Mouse (Mus musculus): Measurements from ENCODE around the gene Six1. TPM values are rescaled to one million over a fixed set of nuclear protein-coding genes. Genes with fewer than 3 reads are reported as not detected.

Gene Six1
- polyA plus RNA-seq, 1 experiment from 2014 or later, result 2.3 TPM

GRCm38 (mm10) chr12:73052036-73052650 is 1.5 kb downstream of the Six1 start:
- H3K9ac ChIP-seq (ENCODE audit: low read depth, low read length), result no peak overlapping the region
- H3K4me3 ChIP-seq (ENCODE audit: low read depth, low read length), result peak overlapping the region; percentile 66; the same call in 1 of the 2 replicates
- 3% methylated on average over 19 of the region's 19 CpGs for WGBS (ENCODE audit: insufficient replicate concordance)
- H3K27ac ChIP-seq (ENCODE audit: low read depth, low read length), result no peak overlapping the region
- H3K36me3 ChIP-seq (ENCODE audit: control insufficient read depth, insufficient read depth, low read length), result no peaks in the 10 kb centered on the region
- no peak for ATAC-seq (replicated peaks; ENCODE audit: insufficient number of reproducible peaks, low FRiP score, low TSS enrichment)
- peaks cover 66% of the 10 kb centered on the region for H3K27me3 ChIP-seq (ENCODE audit: control insufficient read depth, insufficient read depth, low read length)
- no peaks in the 10 kb centered on the region for H3K9me3 ChIP-seq (replicated peaks; ENCODE audit: control insufficient read depth, low read length)
- peak overlapping the region; percentile 94 for H3K4me2 ChIP-seq
- H3K4me1 ChIP-seq (ENCODE audit: control insufficient read depth, insufficient read depth, low read length), result 0 out of 2 replicates have a peak, but pooled peaks cover 8% of the 10 kb centered on the region

- Histone ChIP-seq H3K4me3 (ENCODE audit: low read depth, low read length) (no peak overlapping the region), H3K27ac (ENCODE audit: low read depth, low read length) (no peak overlapping the region), H3K36me3 (ENCODE audit: control insufficient read depth, insufficient read depth, low read length) (no peaks in the 10 kb centered on the region), H3K9me3 (replicated peaks; ENCODE audit: control insufficient read depth, low read length) (no peaks in the 10 kb centered on the region), H3K9ac (ENCODE audit: low read depth, low read length) (no peak overlapping the region), H3K4me1 (ENCODE audit: control insufficient read depth, insufficient read depth, low read length) (peaks cover 12% of the 10 kb centered on the region), H3K4me2 (no peak overlapping the region), H3K27me3 (ENCODE audit: control insufficient read depth, insufficient read depth, low read length) (peaks cover 76% of the 10 kb centered on the region)
- WGBS (ENCODE audit: insufficient replicate concordance), result 2% methylated on average over 15 of the region's 15 CpGs
- no peak for ATAC-seq (replicated peaks; ENCODE audit: insufficient number of reproducible peaks, low FRiP score, low TSS enrichment)
Observed at GRCm38 (mm10) chr12:73050811-73051580, 2.7 kb downstream of the Six1 start.

GRCm38 (mm10) chr12:73050305-73050704 is 3.4 kb downstream of the Six1 start:
- H3K27me3 ChIP-seq (ENCODE audit: control insufficient read depth, insufficient read depth, low read length), result peaks cover 80% of the 10 kb centered on the region
- no peaks in the 10 kb centered on the region for H3K9me3 ChIP-seq (replicated peaks; ENCODE audit: control insufficient read depth, low read length)
- H3K36me3 ChIP-seq (ENCODE audit: control insufficient read depth, insufficient read depth, low read length), result no peaks in the 10 kb centered on the region
- no peak for ATAC-seq (replicated peaks; ENCODE audit: insufficient number of reproducible peaks, low FRiP score, low TSS enrichment)
- WGBS (ENCODE audit: insufficient replicate concordance), result 2% methylated on average over 13 of the region's 13 CpGs
- no peak overlapping the region for H3K4me3 ChIP-seq (ENCODE audit: low read depth, low read length)
- no peak overlapping the region for H3K4me2 ChIP-seq
- no peak overlapping the region for H3K27ac ChIP-seq (ENCODE audit: low read depth, low read length)
- peaks cover 17% of the 10 kb centered on the region for H3K4me1 ChIP-seq (ENCODE audit: control insufficient read depth, insufficient read depth, low read length)
- no peak overlapping the region for H3K9ac ChIP-seq (ENCODE audit: low read depth, low read length)

GRCm38 (mm10) chr12:73049520-73050225 is 4.0 kb downstream of the Six1 start:
- no peak for ATAC-seq (replicated peaks; ENCODE audit: insufficient number of reproducible peaks, low FRiP score, low TSS enrichment)
- WGBS (ENCODE audit: insufficient replicate concordance), result 3% methylated on average over 19 of the region's 19 CpGs
- Histone ChIP-seq H3K9ac (ENCODE audit: low read depth, low read length) (no peak overlapping the region), H3K9me3 (replicated peaks; ENCODE audit: control insufficient read depth, low read length) (no peaks in the 10 kb centered on the region), H3K27me3 (ENCODE audit: control insufficient read depth, insufficient read depth, low read length) (peaks cover 85% of the 10 kb centered on the region), H3K36me3 (ENCODE audit: control insufficient read depth, insufficient read depth, low read length) (no peaks in the 10 kb centered on the region), H3K4me1 (ENCODE audit: control insufficient read depth, insufficient read depth, low read length) (peaks cover 17% of the 10 kb centered on the region), H3K27ac (ENCODE audit: low read depth, low read length) (no peak overlapping the region), H3K4me3 (ENCODE audit: low read depth, low read length) (no peak overlapping the region), H3K4me2 (no peak overlapping the region)

DNA sequence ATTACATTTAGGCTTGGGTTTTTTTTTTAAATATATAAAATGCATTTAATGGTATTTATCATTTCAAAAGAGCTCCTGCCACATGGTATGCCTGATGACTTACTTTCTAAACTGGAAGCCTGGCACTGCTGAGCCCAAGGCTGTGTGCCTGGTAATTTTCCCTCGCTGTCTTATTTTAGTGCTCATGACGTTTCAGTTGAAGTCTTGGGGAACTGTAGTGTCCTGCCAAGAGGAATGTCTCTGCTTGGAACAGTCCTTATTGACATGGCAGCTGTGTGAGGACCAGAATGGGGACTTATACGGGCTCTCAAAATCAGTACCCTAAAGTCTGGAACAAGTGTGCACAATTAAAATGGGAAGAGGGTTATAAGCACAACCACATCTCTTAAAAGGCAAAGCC is 5.2 kb downstream of the Six1 start:
- Histone ChIP-seq H3K36me3 (ENCODE audit: control insufficient read depth, insufficient read depth, low read length) (no peaks in the 10 kb centered on the region), H3K27ac (ENCODE audit: low read depth, low read length) (no peak overlapping the region), H3K4me2 (no peak overlapping the region), H3K4me1 (ENCODE audit: control insufficient read depth, insufficient read depth, low read length) (peaks cover 17% of the 10 kb centered on the region), H3K9ac (ENCODE audit: low read depth, low read length) (no peak overlapping the region), H3K9me3 (replicated peaks; ENCODE audit: control insufficient read depth, low read length) (no peaks in the 10 kb centered on the region), H3K4me3 (ENCODE audit: low read depth, low read length) (no peak overlapping the region), H3K27me3 (ENCODE audit: control insufficient read depth, insufficient read depth, low read length) (peaks cover 94% of the 10 kb centered on the region)
- WGBS (ENCODE audit: insufficient replicate concordance), result 2% methylated on average over 3 of the region's 3 CpGs
- ATAC-seq (replicated peaks; ENCODE audit: insufficient number of reproducible peaks, low FRiP score, low TSS enrichment), result no peak

DNA sequence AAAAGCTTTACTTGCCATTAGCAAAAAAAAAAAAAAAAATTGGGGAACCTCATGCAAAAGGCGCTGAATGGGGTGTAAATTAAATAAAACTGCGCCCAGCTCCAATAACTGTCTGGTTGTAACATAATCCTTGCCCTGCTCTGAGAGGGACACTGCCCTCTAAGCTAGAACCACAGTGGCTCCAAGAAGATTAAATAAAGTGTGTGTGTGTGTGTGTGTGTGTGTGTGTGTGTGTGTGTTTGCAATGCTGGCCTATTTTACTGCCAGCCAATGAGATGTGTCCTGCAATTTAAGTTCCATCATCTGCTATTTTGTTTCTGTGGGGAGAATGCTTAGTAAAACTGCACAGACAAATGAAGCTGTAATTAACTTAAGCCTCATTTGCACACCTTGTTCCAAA is 6.1 kb downstream of the Six1 start:
- ATAC-seq (replicated peaks; ENCODE audit: insufficient number of reproducible peaks, low FRiP score, low TSS enrichment), result no peak
- peaks cover 93% of the 10 kb centered on the region for H3K27me3 ChIP-seq (ENCODE audit: control insufficient read depth, insufficient read depth, low read length)
- no peaks in the 10 kb centered on the region for H3K9me3 ChIP-seq (replicated peaks; ENCODE audit: control insufficient read depth, low read length)
- H3K4me3 ChIP-seq (ENCODE audit: low read depth, low read length), result no peak overlapping the region
- 6% methylated on average over 2 of the region's 2 CpGs for WGBS (ENCODE audit: insufficient replicate concordance)
- no peak overlapping the region for H3K9ac ChIP-seq (ENCODE audit: low read depth, low read length)
- H3K27ac ChIP-seq (ENCODE audit: low read depth, low read length), result no peak overlapping the region
- H3K36me3 ChIP-seq (ENCODE audit: control insufficient read depth, insufficient read depth, low read length), result no peaks in the 10 kb centered on the region
- H3K4me2 ChIP-seq, result no peak overlapping the region
- peaks cover 10% of the 10 kb centered on the region for H3K4me1 ChIP-seq (ENCODE audit: control insufficient read depth, insufficient read depth, low read length)

GRCm38 (mm10) chr12:73046607-73047180 is 7.0 kb downstream of the Six1 start:
- Histone ChIP-seq H3K27me3 (ENCODE audit: control insufficient read depth, insufficient read depth, low read length) (peaks cover 89% of the 10 kb centered on the region), H3K9me3 (replicated peaks; ENCODE audit: control insufficient read depth, low read length) (no peaks in the 10 kb centered on the region), H3K9ac (ENCODE audit: low read depth, low read length) (peak overlapping the region; percentile 10; the same call in 1 of the 2 replicates), H3K27ac (ENCODE audit: low read depth, low read length) (no peak overlapping the region), H3K36me3 (ENCODE audit: control insufficient read depth, insufficient read depth, low read length) (no peaks in the 10 kb centered on the region), H3K4me3 (ENCODE audit: low read depth, low read length) (peak overlapping the region; percentile 49), H3K4me1 (ENCODE audit: control insufficient read depth, insufficient read depth, low read length) (peaks cover 8% of the 10 kb centered on the region), H3K4me2 (peak overlapping the region; percentile 74)
- WGBS (ENCODE audit: insufficient replicate concordance), result under 1% methylated on average over 38 of the region's 38 CpGs
- peak; percentile 66 for ATAC-seq (replicated peaks; ENCODE audit: insufficient number of reproducible peaks, low FRiP score, low TSS enrichment)

Measured in heart, embryonic 11.5 days (tissue).